Mouse (Mus musculus) left cerebral cortex, postnatal 14 days (tissue): Measurements from ENCODE around the gene Phospho1. TPM values are rescaled to one million over a fixed set of nuclear protein-coding genes. Genes with fewer than 3 reads are reported as not detected.
A peak's percentile ranks its signal among the peaks of the same experiment; 100 is the strongest.

Experiments
- DNase-seq, 2 experiments: peaks; one replicate each; pipeline ENCODE4 v3.0.0; 2021 to 2022; ENCODE audit warnings: low spot score in 2 of 2, mixed read lengths in 1 of 2
- intact Hi-C: fragments of 180-260 bp; cut with DNase I; formaldehyde crosslinking; loops from one replicate; pipeline ENCODE4 v1.15.1; 2025
- total RNA-seq, 2 experiments: library from RNA; stranded (reverse); gene quantifications; 2 replicates each; pipeline ENCODE4 v1.2.3; 2021

The Phospho1 gene
- total RNA-seq, 2 experiments from 2014 or later, result 34.7 to 35.2 TPM

- intact Hi-C loops, result no loop called here
- DNase-seq, result no peak
These were observed 8.1 kb downstream of the Phospho1 start for GRCm38 (mm10) chr11:95832129-95833005.

DNA sequence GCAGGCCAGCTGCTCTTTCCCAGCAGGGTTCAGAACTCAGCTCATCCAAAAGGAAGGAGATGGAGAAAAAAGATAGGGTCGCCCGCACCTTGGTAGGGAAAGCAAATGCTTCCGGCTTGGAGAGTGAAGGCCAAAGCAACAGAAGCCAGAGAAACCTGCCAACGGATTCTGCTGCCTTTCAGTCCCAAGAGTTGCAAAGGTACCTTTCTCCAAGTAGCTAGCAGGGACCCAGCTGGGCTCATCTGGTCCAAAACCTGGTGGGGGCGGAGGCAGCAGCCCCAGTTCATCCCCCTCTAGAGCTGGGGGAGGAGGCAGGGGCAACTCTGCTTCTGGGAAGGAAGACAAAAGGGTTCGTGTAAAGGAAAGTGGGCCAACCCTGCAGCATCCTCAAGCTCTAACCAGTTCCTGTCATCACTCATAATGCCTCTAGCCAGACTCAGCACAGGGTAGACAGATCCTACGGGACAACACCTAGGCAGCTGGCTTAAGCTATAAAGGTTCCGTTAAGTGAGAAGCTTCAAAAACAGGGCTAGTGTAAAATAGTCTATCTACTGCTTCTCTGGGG is 8.8 kb downstream of the Phospho1 start:
- no peak for DNase-seq
- intact Hi-C loops, result no loop called here

DNA sequence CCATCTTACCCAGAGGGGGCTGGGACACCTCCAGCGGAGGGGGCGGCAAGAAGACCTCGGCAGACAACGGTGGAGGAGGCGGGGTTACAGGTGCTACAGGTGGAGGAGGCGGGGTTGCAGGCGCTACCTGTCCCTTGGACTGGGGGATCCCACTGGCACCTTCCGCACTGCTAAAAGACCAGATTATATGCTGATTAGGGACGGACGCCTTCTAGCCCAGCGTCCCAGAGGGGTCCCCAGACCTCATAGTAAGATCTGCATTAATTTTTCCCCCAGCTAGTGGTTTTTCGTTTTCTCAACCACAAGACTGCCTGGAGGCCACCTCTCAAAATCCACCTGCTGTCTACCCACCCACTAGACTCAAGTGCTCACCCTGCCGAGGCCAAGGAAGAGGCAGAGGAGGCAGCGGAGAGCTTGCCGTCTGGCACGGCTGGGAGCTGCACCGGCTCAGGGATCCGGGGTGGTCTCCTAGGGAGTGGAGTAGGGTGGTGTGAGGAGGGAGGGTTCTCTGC is 9.4 kb downstream of the Phospho1 start:
- no peak for DNase-seq
- intact Hi-C loops, result no loop called here

DNA sequence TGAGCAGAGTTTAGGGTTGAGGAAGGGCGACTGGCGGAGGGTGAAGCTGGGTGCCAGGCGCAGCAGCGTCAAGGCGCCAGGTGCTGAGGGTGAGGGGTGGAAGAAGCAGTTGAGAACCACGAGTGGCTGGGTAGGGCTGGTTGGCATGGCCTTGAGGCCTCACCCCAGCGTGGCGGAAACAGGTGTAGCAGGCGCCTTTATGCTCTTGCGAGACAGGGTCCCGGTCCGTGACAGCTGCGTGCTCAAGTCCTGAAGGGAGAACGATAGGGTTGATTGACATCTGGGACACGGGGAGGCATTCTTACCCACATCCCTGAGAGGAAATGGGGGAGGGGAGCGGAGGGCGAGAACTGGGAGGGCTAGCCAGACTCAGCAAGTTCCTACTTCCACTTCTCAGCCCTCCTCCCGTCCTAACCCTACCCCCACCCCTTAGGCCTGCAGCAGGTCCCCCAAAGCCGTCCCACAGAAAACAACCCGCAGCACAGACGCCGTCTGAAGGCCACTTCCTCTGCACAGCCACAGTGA is 9.9 kb downstream of the Phospho1 start:
- DNase-seq, result peak; percentile 55 to 60

DNA sequence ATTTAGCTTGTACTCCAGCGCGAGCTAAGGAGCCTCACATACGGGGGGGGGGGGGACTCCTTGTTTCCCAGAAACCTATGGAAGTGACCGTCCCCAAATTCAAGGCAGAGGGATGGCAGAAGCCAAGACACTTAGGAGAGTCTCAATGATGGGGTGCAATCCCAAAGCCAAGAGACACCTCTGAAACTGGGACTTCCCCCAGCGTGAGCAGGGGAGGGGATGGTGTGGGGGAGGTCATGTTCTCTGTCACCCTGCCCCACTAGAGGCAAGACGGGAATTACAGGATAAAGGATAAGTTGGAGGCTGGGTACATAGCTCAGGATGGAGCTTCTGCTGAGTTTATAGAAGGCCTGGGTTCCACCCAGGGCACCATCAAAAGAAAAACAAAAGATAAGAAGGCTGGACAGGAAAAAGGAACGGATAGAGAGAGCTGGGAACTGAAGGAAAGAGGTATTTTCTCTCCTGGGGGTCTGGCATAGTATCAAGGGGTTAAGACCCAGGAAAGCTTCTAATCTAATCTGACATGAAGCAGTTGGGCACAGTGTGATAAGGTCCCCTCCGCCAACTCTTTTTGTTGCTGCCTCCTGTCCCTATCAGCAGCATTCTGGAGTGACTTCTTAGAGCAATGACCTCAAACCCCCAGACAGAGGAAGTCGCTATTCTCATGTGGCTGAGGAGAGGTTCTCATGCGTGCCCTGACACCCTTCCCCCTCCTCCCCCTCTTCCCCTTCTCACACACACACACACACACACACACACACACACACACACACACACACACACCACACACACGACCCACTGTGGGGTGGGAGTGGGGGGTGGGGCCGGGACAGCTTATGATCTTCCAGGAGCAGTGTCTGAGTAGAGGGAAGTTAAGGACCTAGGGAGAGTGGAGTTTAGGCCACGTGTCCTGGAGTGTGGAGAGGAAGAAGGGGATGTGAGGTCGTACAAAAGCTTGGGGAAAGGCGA is 10.7 kb downstream of the Phospho1 start:
- no peak for DNase-seq
- intact Hi-C loops, result no loop called here

More for the DNA sequence above, 9.9 kb downstream of the Phospho1 start:
- intact Hi-C loops, result no loop called here

GRCm38 (mm10) chr11:95835832-95836231 is 11.5 kb downstream of the Phospho1 start:
- intact Hi-C loops, result no loop called here
- DNase-seq, result no peak

DNA sequence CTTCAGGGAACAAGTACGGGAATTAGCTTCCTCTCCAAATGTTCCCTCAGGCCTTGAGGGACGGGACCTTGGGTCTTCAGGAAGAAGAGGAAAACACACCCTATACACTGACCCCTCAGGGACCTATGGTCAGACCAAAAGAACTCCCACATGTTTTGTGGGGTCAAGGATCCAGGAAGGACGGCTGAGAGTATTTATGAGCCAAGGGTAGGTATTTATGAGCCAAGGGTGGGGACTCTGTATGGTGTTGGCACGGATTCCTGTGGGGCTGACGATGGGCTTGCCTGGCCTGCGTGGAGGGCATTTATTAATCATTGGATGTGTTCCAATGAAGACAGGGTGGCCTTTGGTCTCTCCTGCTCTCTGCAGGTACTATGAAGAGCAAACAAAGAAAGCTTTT is 12.1 kb downstream of the Phospho1 start:
- no peak for DNase-seq
- intact Hi-C loops, result no loop called here

DNA sequence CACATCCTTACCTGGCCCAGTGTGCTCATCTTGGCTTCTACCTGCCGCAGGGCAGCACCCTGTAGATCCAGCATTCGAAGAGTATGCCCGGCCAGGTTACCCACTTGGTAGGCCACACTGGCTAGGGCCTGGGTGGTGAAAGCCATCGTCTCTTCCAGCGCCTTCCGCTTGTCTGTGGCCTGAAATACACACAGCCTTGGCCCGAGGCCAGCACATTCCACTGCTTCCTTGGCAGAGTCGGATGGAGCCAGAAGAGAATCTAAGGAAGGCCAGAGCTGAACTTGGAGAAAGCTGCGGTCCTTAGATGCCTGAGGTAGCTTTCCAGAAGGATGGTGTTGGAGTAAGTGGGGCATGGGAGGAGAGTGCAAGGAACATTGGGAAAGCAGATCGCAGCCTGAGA is 12.8 kb downstream of the Phospho1 start, which contains the start of gene Gngt2:
TSS of gene Gngt2 (plus strand) at position 158 of the 400 bp plus-strand sequence.
- peak; percentile 62 to 64 for DNase-seq
- intact Hi-C loops, result no loop called here

- intact Hi-C loops, result no loop called here
- DNase-seq, result no peak
These were observed 14.3 kb downstream of the Phospho1 start for GRCm38 (mm10) chr11:95838598-95838997.

DNA sequence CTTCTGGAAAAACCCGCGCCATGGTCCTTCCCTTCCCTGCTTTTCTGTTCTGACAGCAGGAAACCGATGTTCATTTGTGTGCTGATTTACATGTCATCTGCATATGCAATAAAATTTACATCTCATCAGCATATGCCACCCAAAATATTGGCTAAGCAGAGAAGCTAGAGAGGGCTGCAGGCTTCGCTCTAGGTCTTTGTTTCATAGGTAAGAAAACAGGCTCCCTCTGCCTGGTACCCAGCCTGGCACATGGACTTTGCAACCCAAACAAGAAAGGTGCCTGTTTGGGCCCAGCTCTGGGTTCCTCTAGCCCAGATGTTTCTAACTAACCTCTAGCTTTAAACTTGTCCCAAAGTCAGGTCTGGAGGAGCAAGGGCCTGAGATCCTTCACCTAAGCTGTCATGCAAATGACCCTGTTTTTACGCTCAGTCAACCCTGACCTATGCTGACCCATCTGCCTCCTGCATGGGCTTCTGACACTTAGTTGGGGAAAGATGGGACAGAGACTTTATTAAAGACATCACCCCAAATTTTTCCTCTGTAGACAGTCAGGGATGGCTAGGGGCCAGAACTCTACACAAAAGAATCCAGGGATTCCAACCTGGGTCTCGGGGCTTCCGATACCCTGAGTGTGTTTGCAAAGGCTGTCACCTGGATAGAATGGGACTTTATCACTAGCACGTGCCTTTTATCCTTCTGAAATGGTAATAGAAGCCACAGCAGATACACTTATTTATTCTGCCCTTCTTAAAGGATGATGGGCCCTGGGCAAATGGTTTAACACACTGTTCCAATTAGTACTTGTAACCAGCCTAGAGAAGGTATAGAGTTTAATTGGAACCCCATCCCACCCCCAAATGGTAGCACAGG is 14.9 kb downstream of the Phospho1 start:
- intact Hi-C loops, result no loop called here

GRCm38 (mm10) chr11:95840694-95841497 is 16.6 kb downstream of the Phospho1 start:
- DNase-seq, result no peak

More for the DNA sequence above, 14.9 kb downstream of the Phospho1 start:
- no peak for DNase-seq

GRCm38 (mm10) chr11:95841498-95841830 is 17.2 kb downstream of the Phospho1 start:
- intact Hi-C loops, result no loop called here
- DNase-seq, result no peak

More at GRCm38 (mm10) chr11:95840694-95841497, 16.6 kb downstream of the Phospho1 start:
- intact Hi-C loops, result no loop called here

DNA sequence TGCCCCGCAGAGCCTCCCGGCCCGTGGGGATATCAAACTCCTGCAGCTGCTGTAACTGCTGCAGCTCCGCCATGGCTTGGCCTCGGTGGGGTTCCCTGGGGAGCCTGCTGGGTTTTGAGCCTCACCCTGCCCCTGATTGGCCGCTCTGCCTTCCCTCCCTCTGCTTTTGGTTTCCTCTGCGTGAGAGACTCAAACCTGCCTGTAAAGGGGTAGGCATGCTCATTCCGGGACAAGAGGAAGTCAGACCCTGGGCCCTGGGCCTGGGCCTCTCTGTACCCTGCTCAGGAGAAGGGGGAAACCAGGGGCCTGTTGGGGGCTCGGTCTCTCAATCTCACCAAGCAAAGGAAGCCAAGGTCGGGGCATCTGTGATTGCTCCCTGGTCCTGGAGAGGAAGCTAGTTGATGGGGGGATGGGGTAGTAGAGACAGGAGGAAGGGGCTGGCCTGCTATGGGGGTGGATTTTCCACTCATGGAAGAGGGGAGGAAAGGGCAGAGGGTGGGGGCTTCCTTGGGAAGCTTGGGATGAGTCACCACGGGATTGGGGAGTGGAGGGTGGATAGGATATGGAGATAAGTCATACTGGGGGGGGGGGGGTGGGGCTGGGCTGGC is 17.9 kb downstream of the Phospho1 start, which contains the start of gene Abi3:
TSS of gene Abi3 (minus strand) at position 403 of the 608 bp plus-strand sequence.
- DNase-seq, result peak; percentile 36 to 41
- intact Hi-C loops, result no loop called here

GRCm38 (mm10) chr11:95842953-95843352 is 18.7 kb downstream of the Phospho1 start:
- no peak for DNase-seq
- intact Hi-C loops, result no loop called here

DNA sequence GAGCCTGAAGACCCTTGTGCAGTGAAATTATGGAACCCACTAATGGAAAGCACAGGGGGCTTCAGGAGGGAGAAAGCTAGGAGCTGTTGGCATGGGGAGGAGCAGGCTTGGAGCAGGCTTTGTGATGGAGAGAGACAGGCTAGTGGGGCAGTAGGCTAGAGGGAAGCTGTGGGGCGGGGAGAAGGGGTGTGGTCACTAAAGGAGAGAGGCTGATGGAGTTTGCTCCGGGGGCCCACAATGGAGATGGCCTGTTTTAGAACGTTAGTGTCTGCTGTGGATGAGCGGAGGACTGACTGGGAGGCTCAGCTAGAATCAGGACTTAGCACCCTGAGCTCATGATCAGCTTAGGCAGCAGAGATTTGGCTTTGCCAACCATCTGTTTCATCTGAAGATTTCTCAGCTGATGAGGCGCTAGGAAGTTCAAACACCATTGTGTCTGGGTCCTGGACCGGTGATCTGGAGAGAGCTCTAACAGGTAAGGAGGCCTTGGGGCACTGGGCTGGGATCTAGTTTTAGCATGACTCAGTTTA is 19.2 kb downstream of the Phospho1 start:
- intact Hi-C loops, result no loop called here
- DNase-seq, result no peak

GRCm38 (mm10) chr11:95844935-95845334 is 20.6 kb downstream of the Phospho1 start:
- intact Hi-C loops, result no loop called here
- no peak for DNase-seq

DNA sequence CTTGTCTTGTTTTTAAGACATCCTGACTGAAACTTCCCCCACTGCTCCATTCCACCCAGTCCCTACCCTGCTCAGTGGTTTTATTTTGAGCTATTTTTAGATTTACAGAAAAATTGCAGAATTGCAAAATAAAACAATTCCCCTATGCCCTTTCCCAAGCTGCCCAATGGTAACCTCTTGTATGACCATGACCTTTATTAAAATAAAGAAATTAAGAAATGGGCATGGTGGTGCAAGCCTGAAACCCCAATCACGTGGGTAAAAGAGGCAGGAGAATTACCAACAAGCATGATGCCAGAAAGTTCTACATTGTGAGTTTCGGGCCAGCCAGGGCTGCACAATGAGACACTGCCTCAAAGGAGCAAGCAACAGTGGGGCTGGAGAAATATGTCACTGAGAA is 26.6 kb downstream of the Phospho1 start:
- no peak for DNase-seq
- intact Hi-C loops, result no loop called here
